ENCODE assay signal across 17 mouse cellular contexts in genomic region chr7:125428381-125428780, GRCm38 (mm10). TPM values are rescaled to one million over a fixed set of nuclear protein-coding genes. Genes with fewer than 3 reads are reported as not detected.
DNase-seq lines count a peak whose midpoint lies in the region; ATAC-seq lines count a peak whose summit lies in the region.
"Had no signal": no experiment of that assay in that cellular context is flagged by ENCODE, and none has a peak within 500 bp of the region (broad histone marks: within the 10 kb centered on the region; RNA-seq: fewer than 3 reads in every experiment).

No protein-coding gene starts in this region.

- no peaks in the 10 kb centered on the region for H3K27me3 ChIP-seq in heart, embryonic 10.5 days (ENCODE audit: insufficient read depth, poor library complexity, severe bottlenecking)
- H3K27me3 ChIP-seq in liver, embryonic 11.5 days (replicated peaks; ENCODE audit: control insufficient read depth, insufficient read depth, low read length), result no peaks in the 10 kb centered on the region
- no peaks in the 10 kb centered on the region; the same call in 1 of the 2 replicates for H3K27me3 ChIP-seq in kidney, embryonic 16.5 days (ENCODE audit: insufficient read depth, low read length)
- H3K27me3 ChIP-seq: embryonic facial prominence, embryonic 12.5 days; limb, embryonic 13.5 days; megakaryocyte, embryonic 14.5 days had no signal

- ATAC-seq in liver, embryonic 11.5 days (replicated peaks; ENCODE audit: low FRiP score), result peak; percentile 58
- ATAC-seq in megakaryocyte-erythroid progenitor cell, adult 5-6 weeks (replicated peaks; ENCODE audit: low FRiP score, low TSS enrichment, poor library complexity, severe bottlenecking), result peak; percentile 66
- no peak for ATAC-seq in kidney, embryonic 16.5 days (ENCODE audit: low FRiP score, low TSS enrichment)
- ATAC-seq in CD4-positive, CD25-positive, alpha-beta regulatory T cell, adult 4 months, result no peak

- H3K27ac ChIP-seq in heart, embryonic 10.5 days, result peak overlapping the region; percentile 65; the same call in 1 of the 2 replicates
- peak overlapping the region; percentile 77 for H3K27ac ChIP-seq in liver, embryonic 11.5 days (ENCODE audit: low read depth, low read length)
- no peak overlapping the region for H3K27ac ChIP-seq in kidney, embryonic 16.5 days (ENCODE audit: low read length)
- H3K27ac ChIP-seq: embryonic facial prominence, embryonic 12.5 days; left cerebral cortex, adult 2 months; limb, embryonic 13.5 days had no signal

- H3K9me3 ChIP-seq in heart, embryonic 10.5 days, result no peaks in the 10 kb centered on the region; the same call in 1 of the 2 replicates
- H3K9me3 ChIP-seq in liver, embryonic 11.5 days (ENCODE audit: control insufficient read depth, low read length), result no peaks in the 10 kb centered on the region
- peaks cover 6% of the 10 kb centered on the region; the same call in 1 of the 2 replicates for H3K9me3 ChIP-seq in kidney, embryonic 16.5 days (ENCODE audit: low read length)
- H3K9me3 ChIP-seq: embryonic facial prominence, embryonic 12.5 days; hindbrain, embryonic 10.5 days; limb, embryonic 13.5 days had no signal

- H3K4me1 ChIP-seq in heart, embryonic 10.5 days, result peaks cover 18% of the 10 kb centered on the region
- peaks cover 6% of the 10 kb centered on the region for H3K4me1 ChIP-seq in liver, embryonic 11.5 days (replicated peaks; ENCODE audit: control insufficient read depth, insufficient read depth, low read length)
- no peaks in the 10 kb centered on the region for H3K4me1 ChIP-seq in kidney, embryonic 16.5 days (ENCODE audit: insufficient read depth, low read length)
- H3K4me1 ChIP-seq: embryonic facial prominence, embryonic 12.5 days had no signal

- DNase-seq in heart, embryonic 10.5 days (ENCODE audit: low spot score), result no peak
- no peak for DNase-seq in heart, postnatal 36 days
- DNase-seq in c-Kit-negative CD71-positive TER-119-positive erythroid progenitor cells, embryonic 14.5 days (ENCODE audit: low read depth, low spot score), result peak; percentile 42
- DNase-seq in liver, embryonic 11.5 days (ENCODE audit: low spot score), result no peak
- no peak for DNase-seq in left cerebral cortex, adult 8-10 months (ENCODE audit: low spot score in 2 of 2)
- DNase-seq: gastrocnemius, postnatal 25 days; kidney, adult 9 months; spleen, adult 18-20 months; thymus, adult 2 months had no signal

- H3K4me2 ChIP-seq in liver, embryonic 11.5 days, result peak overlapping the region; percentile 54
- no peak overlapping the region for H3K4me2 ChIP-seq in kidney, embryonic 16.5 days (replicated peaks; ENCODE audit: low read depth, low read length)
- H3K4me2 ChIP-seq: embryonic facial prominence, embryonic 12.5 days; limb, embryonic 13.5 days had no signal

- H3K36me3 ChIP-seq in heart, embryonic 10.5 days, result no peaks in the 10 kb centered on the region
- H3K36me3 ChIP-seq in liver, embryonic 11.5 days (ENCODE audit: control insufficient read depth, insufficient read depth, low read length), result no peaks in the 10 kb centered on the region
- no peaks in the 10 kb centered on the region for H3K36me3 ChIP-seq in kidney, embryonic 16.5 days (ENCODE audit: insufficient read depth, low read length)
- H3K36me3 ChIP-seq: embryonic facial prominence, embryonic 12.5 days; hindbrain, embryonic 10.5 days; limb, embryonic 13.5 days had no signal

- H3K4me3 ChIP-seq in heart, embryonic 10.5 days, result no peak overlapping the region
- H3K4me3 ChIP-seq in liver, embryonic 11.5 days (ENCODE audit: low read depth, low read length), result no peak overlapping the region
- no peak overlapping the region for H3K4me3 ChIP-seq in kidney, embryonic 16.5 days (ENCODE audit: low read length)
- H3K4me3 ChIP-seq: embryonic facial prominence, embryonic 12.5 days; hindbrain, embryonic 10.5 days; left cerebral cortex, adult 2 months; limb, embryonic 13.5 days; megakaryocyte, embryonic 14.5 days had no signal

- intact Hi-C loops in heart, postnatal 36 days (cut with DNase I), result no loop called here

- 72% methylated on average over 7 of the region's 7 CpGs for WGBS in heart, embryonic 10.5 days
- WGBS in liver, embryonic 11.5 days, result 57% methylated on average over 7 of the region's 7 CpGs
- WGBS in kidney, embryonic 16.5 days, result 74% methylated on average over 7 of the region's 7 CpGs

- H3K9ac ChIP-seq in liver, embryonic 11.5 days (ENCODE audit: low read depth, low read length), result peak overlapping the region; percentile 57
- no peak overlapping the region for H3K9ac ChIP-seq in kidney, embryonic 16.5 days (replicated peaks; ENCODE audit: low read length)
- H3K9ac ChIP-seq: embryonic facial prominence, embryonic 12.5 days; limb, embryonic 13.5 days had no signal

RNA-seq across cellular contexts. Expression of gene Kdm8, which starts 16.1 kb away (rescaled TPM):
- 10.8 and 11.6 TPM in 2 replicates for polyA plus RNA-seq in heart, embryonic 10.5 days (2016; fragmentation: Nextera tagmentation; extraction: Ambion mirVana)
- total RNA-seq in heart, postnatal 36 days (2021), result 1 to 10 TPM; 3.0 to 5.6 TPM
- 14.8 and 15.2 TPM in 2 replicates for polyA plus RNA-seq in liver, embryonic 11.5 days (2014; fragmentation: Nextera tagmentation; extraction: Ambion mirVana)
- total RNA-seq in megakaryocyte-erythroid progenitor cell, adult 5-6 weeks (2014; fragmentation: Nextera tagmentation), result 5.0 and 5.4 TPM in 2 replicates
- 5.3 and 6.3 TPM in 2 replicates for total RNA-seq in megakaryocyte-erythroid progenitor cell, adult 5-6 weeks (2017)
- 1 to 10 TPM; 4.7 to 5.4 (median 5.3) TPM for total RNA-seq in left cerebral cortex, adult 8-10 months (2022)
- polyA plus RNA-seq in kidney, embryonic 16.5 days (2015; fragmentation: Nextera tagmentation; extraction: Ambion mirVana), result 13.3 and 14.1 TPM in 2 replicates
- polyA plus RNA-seq in CD4-positive, CD25-positive, alpha-beta regulatory T cell, adult 4 months (2017; shearing (Covaris generic)), result 10 to 100 TPM in 1 of 2 experiments, 1 to 10 TPM in 1; 4.5 to 10.9 TPM

Comparison
In these comparisons a context has a peak if more than half of its experiments do, and no peak if none do; other contexts are left out.
1. ATAC-seq: peak in liver, embryonic 11.5 days (single experiment) and megakaryocyte-erythroid progenitor cell, adult 5-6 weeks (single experiment); none in kidney, embryonic 16.5 days (single experiment) and CD4-positive, CD25-positive, alpha-beta regulatory T cell, adult 4 months (single experiment).